Mouse (Mus musculus) lung, embryonic 15.5 days (tissue): ENCODE data around the gene Sectm1a. TPM values are rescaled to one million over a fixed set of nuclear protein-coding genes. Genes with fewer than 3 reads are reported as not detected.

Source experiments
- ATAC-seq: fragments of 200-750 bp; cut with Nextera tagmentation; 2 replicates; pipeline ENCODE4 v1.8.0; 2017; ENCODE audit warnings: moderate number of reproducible peaks, borderline replicate concordance; ENCODE audit not compliant: low FRiP score, low TSS enrichment; ENCODE audit errors: extremely low read depth
- H3K27ac ChIP-seq: fragments of 300-500 bp; sonication (generic); 2 replicates; pipeline ENCODE4 v1.5.1; 2015; ENCODE audit warnings: moderate library complexity, mild to moderate bottlenecking, inconsistent platforms
- H3K27me3 ChIP-seq: fragments of 300-500 bp; sonication (generic); 2 replicates; pipeline ENCODE4 v1.6.1; 2015; ENCODE audit warnings: inconsistent platforms
- H3K36me3 ChIP-seq: fragments of 300-500 bp; sonication (generic); 2 replicates; pipeline ENCODE4 v1.6.1; 2015; ENCODE audit warnings: inconsistent platforms
- H3K4me1 ChIP-seq: fragments of 300-500 bp; sonication (generic); 2 replicates; pipeline ENCODE4 v1.6.1; 2015; ENCODE audit warnings: inconsistent platforms
- H3K4me2 ChIP-seq: fragments of 300-500 bp; sonication (generic); 2 replicates; pipeline ENCODE4 v1.6.1; 2015; ENCODE audit warnings: inconsistent platforms, mild to moderate bottlenecking, moderate library complexity
- H3K4me3 ChIP-seq: fragments of 300-500 bp; sonication (generic); 2 replicates; pipeline ENCODE4 v1.5.1; 2015; ENCODE audit warnings: mild to moderate bottlenecking, inconsistent platforms
- H3K9ac ChIP-seq: fragments of 300-500 bp; sonication (generic); 2 replicates; pipeline ENCODE4 v1.6.1; 2015; ENCODE audit warnings: inconsistent platforms
- H3K9me3 ChIP-seq: fragments of 300-500 bp; sonication (generic); 2 replicates; pipeline ENCODE4 v1.6.1; 2016; ENCODE audit warnings: inconsistent platforms
- WGBS: fragments of 180-500 bp; shearing (Covaris S2); methylation state at CpG from one replicate; pipeline ENCODE4 v1.1.7; 2015; 5-methylcytosine and 5-hydroxymethylcytosine counted together
- polyA plus RNA-seq: library from polyadenylated mRNA; unstranded; fragments of >200 nt; fragmentation: Nextera tagmentation; extraction: Ambion mirVana; gene quantifications from 2 replicates; pipeline ENCODE4 v1.2.1, GENCODE M21; 2015

The Sectm1a gene
- polyA plus RNA-seq, result 0.26 TPM in 1 of 2 replicates, not detected in the other

DNA sequence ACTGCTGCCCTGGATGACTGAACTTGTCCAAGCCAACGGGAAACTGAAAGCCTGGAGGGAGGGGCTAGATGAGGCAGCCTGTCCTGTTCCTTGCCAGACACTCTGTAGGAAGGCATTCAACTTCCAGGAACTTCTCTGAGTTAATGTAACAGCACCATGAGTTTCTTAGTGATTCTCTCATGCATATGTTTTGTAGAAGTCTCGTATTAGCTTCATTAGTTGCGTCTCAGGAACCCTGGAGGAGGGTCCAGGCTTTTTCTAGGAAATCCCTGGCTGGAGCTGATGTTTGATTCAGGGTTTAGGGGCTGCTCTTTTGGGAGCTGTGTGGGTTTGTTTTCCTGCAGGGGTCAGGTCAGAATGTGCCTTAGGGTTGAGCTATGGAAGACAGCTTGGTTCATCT lies at the start of gene Sectm1a:
Gene Sectm1a (minus strand): TSS at position 101 of the 400 bp plus-strand sequence.
- Histone ChIP-seq H3K27me3 (no peaks in the 10 kb centered on the region), H3K9me3 (no peaks in the 10 kb centered on the region), H3K9ac (no peak within 1 kb of the TSS), H3K4me1 (no peaks in the 10 kb centered on the region; the same call in 1 of the 2 replicates), H3K4me3 (no peak within 1 kb of the TSS), H3K27ac (no peak within 1 kb of the TSS), H3K36me3 (no peaks in the 10 kb centered on the region), H3K4me2 (no peak within 1 kb of the TSS)
- WGBS, result 59% methylated on average over 3 of the region's 3 CpGs
- ATAC-seq, result no peak

DNA sequence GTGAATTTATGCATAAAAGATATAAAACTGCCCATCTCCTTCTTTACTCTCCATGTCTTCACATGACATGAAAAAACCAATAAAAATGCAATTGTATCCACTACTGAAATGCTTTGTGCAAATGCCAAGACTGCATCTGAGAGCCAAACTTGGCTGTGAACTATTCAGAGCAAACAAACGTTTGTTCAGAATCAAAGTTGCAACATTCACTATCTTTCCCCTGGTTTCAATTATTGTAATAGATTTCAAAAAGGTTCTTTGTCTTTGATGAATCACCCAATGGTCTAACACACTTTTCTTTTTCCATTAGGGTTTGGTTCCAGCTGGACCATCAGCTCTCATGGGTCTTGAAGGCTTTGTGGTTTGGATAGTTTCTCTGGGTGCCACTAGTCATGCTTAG lies 48.6 kb upstream of the Sectm1a start:
- H3K27me3 ChIP-seq, result no peaks in the 10 kb centered on the region
- ATAC-seq, result no peak
- no peak overlapping the region for H3K27ac ChIP-seq
- WGBS, result 43% methylated on average over 1 of the region's 1 CpGs
- no peak overlapping the region for H3K9ac ChIP-seq
- no peak overlapping the region for H3K4me3 ChIP-seq
- no peaks in the 10 kb centered on the region for H3K9me3 ChIP-seq
- H3K36me3 ChIP-seq, result no peaks in the 10 kb centered on the region
- H3K4me2 ChIP-seq, result no peak overlapping the region
- H3K4me1 ChIP-seq, result no peaks in the 10 kb centered on the region; the same call in 1 of the 2 replicates

DNA sequence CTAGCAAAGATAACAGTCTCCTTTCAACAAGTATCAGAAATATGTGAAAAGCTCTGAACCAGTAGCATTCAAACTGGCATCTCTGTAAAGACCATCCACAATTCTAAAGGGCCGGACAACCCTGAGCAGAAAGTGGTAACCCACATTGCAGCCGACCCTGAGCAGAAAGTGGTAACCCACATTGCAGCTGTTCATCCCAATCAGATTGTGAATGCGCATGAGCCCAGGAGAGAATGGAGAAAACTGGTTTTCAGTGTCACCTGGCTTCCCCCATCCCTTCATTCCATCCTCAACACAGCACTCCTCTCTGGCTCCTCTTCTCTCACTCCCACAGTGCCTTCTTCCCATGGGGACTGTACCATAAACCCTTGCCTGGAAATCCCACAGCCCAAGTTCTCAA lies 46.4 kb upstream of the Sectm1a start:
- Histone ChIP-seq H3K9me3 (no peaks in the 10 kb centered on the region), H3K4me1 (no peaks in the 10 kb centered on the region; the same call in 1 of the 2 replicates), H3K4me3 (no peak overlapping the region), H3K4me2 (no peak overlapping the region), H3K27me3 (no peaks in the 10 kb centered on the region), H3K27ac (no peak overlapping the region), H3K36me3 (no peaks in the 10 kb centered on the region), H3K9ac (no peak overlapping the region)
- 88% methylated on average over 3 of the region's 3 CpGs for WGBS
- no peak for ATAC-seq

DNA sequence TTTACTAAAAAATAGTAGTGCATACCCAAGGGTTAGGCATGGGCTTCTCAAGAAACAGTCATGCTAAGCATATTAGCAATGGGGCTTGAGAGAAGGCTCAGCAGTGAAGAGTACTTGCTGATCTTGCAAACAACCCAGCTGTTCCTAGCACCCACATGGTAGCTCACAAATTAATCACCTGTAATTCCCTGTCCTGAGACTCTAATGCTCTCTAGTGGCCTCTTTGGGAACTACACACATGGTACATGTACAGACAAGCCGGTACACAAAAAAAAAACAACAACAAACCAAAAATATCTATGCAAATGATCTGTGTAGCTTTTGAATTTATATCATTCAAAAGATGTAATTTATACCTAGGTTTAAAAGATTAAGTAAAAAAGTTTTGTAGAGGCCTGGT lies 45.4 kb upstream of the Sectm1a start:
- Histone ChIP-seq H3K36me3 (no peaks in the 10 kb centered on the region), H3K4me3 (no peak overlapping the region), H3K4me2 (no peak overlapping the region), H3K9ac (no peak overlapping the region), H3K4me1 (peaks cover 7% of the 10 kb centered on the region; the same call in 1 of the 2 replicates), H3K27me3 (no peaks in the 10 kb centered on the region), H3K27ac (no peak overlapping the region), H3K9me3 (no peaks in the 10 kb centered on the region)
- WGBS, result 82% methylated on average over 1 of the region's 1 CpGs
- ATAC-seq, result no peak

DNA sequence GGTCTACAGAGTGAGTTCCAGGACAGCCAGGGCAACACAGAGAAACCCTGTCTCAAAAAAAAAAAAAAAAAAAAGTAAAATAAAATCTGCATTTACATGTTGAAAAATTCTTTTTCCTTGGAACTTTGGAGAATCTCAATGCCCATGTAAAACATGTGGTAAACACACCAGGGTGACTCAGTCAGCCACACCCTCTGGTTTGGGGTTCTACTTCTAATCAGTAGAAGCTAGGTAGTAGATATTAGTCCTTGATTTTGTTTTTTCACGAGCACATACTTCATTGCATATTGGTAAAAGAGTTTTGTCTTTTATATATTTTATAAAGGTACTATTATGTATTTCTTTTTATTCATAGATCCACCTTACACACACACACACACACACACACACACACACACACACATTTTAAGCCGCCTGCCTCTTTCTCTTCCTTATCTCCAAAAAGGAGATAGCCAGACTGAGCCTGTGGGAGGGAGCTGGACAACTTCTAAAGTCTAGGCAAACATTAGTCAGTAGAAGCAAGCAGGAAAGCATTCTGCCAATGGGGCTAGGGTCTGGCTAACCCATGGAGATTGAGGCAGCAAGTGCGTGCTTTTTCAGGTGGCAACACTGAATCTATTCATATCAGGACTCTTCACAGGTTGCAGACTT lies 44.6 kb upstream of the Sectm1a start:
- H3K9ac ChIP-seq, result no peak overlapping the region
- no peak for ATAC-seq
- no peaks in the 10 kb centered on the region for H3K36me3 ChIP-seq
- no peak overlapping the region for H3K27ac ChIP-seq
- H3K9me3 ChIP-seq, result no peaks in the 10 kb centered on the region
- no peak overlapping the region for H3K4me3 ChIP-seq
- peaks cover 7% of the 10 kb centered on the region; the same call in 1 of the 2 replicates for H3K4me1 ChIP-seq
- 71% methylated on average over 3 of the region's 3 CpGs for WGBS
- H3K27me3 ChIP-seq, result no peaks in the 10 kb centered on the region
- H3K4me2 ChIP-seq, result no peak overlapping the region

DNA sequence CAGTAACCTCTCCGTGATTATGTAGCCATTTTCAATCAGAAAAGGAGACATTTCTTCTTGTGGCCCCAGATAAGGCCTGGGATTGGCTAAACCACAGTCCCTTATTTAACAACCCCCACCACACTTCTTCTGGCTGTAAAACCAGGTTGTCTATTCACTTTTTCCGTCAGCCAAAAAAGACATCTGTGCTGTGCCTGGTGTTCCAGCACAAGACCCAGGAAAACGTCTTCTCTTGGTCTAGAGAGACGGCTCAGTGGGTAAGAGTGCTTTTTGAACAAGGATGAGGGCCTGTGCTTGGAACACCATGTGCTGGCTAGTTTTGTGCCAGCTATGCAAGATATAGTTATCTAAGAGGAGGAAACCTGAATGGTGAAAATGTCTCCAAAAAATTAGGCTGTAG lies 42.4 kb upstream of the Sectm1a start:
- H3K4me2 ChIP-seq, result no peak overlapping the region
- H3K9me3 ChIP-seq, result no peaks in the 10 kb centered on the region
- no peaks in the 10 kb centered on the region for H3K36me3 ChIP-seq
- H3K9ac ChIP-seq, result no peak overlapping the region
- no peaks in the 10 kb centered on the region for H3K27me3 ChIP-seq
- peaks cover 7% of the 10 kb centered on the region; the same call in 1 of the 2 replicates for H3K4me1 ChIP-seq
- no peak overlapping the region for H3K27ac ChIP-seq
- WGBS, result 86% methylated on average over 4 of the region's 4 CpGs
- H3K4me3 ChIP-seq, result no peak overlapping the region
- no peak for ATAC-seq

DNA sequence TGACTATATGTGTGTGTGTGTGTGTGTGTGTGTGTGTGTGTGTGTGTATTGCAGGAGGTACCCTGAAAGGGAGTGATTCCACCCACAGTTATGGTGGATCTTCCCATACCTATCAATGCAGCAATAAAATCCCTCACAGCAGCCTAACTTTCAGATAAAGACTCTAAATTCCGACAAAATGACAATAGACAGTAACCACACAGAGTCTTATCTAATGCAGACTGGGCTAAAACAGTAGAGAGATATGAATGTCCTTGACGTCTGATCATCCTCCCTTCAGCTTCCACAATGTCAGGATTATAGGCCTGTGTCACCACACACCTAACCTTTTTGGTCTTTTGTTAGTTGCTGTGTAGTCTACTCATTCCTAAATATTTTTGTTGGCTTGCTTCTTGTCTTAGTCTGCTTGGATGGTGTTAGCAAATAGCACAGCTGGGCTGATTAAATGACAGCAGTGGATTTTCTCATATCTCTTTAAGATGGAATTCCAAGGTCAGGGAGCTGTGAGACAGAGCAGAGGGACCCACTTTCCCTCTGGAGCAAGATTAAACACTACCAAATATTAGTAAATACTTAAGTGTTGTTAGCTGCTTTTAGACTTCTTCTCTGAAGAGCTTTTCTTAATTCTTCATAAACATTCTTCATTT lies 41.1 kb upstream of the Sectm1a start:
- Histone ChIP-seq H3K4me1 (peaks cover 7% of the 10 kb centered on the region; the same call in 1 of the 2 replicates), H3K4me3 (no peak overlapping the region), H3K9ac (no peak overlapping the region), H3K27ac (peak overlapping the region; percentile 76), H3K36me3 (no peaks in the 10 kb centered on the region), H3K9me3 (no peaks in the 10 kb centered on the region), H3K4me2 (no peak overlapping the region), H3K27me3 (no peaks in the 10 kb centered on the region)
- peak; percentile 85 for ATAC-seq
- 30% methylated on average over 2 of the region's 2 CpGs for WGBS

DNA sequence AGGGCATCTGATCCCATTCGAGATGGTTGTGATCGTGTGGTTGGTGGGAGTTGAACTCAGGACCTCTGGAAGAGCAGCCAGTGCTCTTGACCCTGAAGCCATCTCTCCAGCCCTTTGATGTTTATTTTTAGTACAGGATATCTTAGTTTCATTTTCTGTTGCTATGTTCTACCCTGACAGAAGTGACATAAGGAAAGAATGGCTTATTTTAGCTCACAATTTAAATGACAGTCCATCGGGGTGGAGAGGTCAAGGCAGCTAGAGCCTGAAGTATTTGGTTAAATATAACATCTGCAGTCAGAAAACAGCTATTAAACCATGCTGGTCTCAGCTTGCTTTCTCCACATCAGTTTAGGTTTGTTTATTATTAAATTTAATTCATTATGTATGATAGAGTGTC lies 40.1 kb upstream of the Sectm1a start:
- no peaks in the 10 kb centered on the region for H3K27me3 ChIP-seq
- H3K9me3 ChIP-seq, result no peaks in the 10 kb centered on the region
- H3K4me3 ChIP-seq, result no peak overlapping the region
- peak; percentile 70 for ATAC-seq
- H3K4me1 ChIP-seq, result peaks cover 7% of the 10 kb centered on the region; the same call in 1 of the 2 replicates
- peak overlapping the region; percentile 78 for H3K27ac ChIP-seq
- 18% methylated on average over 3 of the region's 3 CpGs for WGBS
- H3K9ac ChIP-seq, result no peak overlapping the region
- no peak overlapping the region for H3K4me2 ChIP-seq
- H3K36me3 ChIP-seq, result no peaks in the 10 kb centered on the region

DNA sequence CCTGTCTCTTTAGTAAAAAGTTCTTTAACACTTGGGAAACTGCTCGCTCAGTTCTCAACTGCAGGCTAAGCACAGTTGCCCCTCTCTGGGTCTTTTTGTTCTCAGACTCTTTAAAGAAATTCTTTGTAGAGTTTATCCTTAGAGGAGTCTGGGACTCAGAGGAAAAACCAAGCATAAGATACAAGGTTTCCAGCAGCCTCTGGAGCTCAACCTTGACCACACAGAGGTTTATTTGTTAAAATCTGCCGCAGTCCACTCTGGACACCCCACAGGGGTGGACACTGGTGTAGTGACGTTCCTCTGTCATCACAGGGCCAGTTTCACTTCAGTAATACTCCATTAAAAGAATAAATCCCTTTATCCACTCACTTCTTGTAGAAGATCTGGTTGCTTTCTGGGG lies 37.6 kb upstream of the Sectm1a start, which contains the start of gene Tex19.2:
Gene Tex19.2 (minus strand): TSS at position 101 of the 400 bp plus-strand sequence.
- ATAC-seq, result no peak
- Histone ChIP-seq H3K4me2 (no peak within 1 kb of the TSS), H3K9me3 (no peaks in the 10 kb centered on the region), H3K27ac (no peak within 1 kb of the TSS), H3K4me1 (0 out of 2 replicates have a peak, but pooled peaks cover 7% of the 10 kb centered on the region), H3K27me3 (no peaks in the 10 kb centered on the region), H3K4me3 (no peak within 1 kb of the TSS), H3K36me3 (no peaks in the 10 kb centered on the region), H3K9ac (no peak within 1 kb of the TSS)
- 68% methylated on average over 3 of the region's 3 CpGs for WGBS

DNA sequence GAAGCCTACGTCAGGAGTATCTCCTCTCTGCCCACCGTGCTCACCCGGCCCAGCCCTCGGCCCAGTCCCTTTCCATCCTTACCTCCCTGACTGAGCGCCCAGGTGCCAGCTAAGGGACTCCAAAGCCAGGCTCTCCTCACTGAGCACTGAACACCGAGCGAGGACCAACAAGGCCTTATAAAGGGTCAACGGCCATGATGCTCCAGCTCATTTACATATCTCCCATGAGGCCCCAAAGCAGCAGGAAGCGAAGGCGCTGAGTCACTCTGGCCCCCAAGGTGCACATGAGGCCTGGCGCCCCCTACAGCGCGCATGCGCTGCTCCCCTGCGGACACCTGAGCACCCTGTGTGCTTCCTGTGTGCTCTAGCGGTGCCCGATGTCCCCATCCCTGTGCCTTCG lies 37.1 kb upstream of the Sectm1a start:
- ATAC-seq, result no peak
- Histone ChIP-seq H3K27me3 (no peaks in the 10 kb centered on the region), H3K4me1 (0 out of 2 replicates have a peak, but pooled peaks cover 7% of the 10 kb centered on the region), H3K36me3 (no peaks in the 10 kb centered on the region), H3K4me3 (no peak overlapping the region), H3K9me3 (no peaks in the 10 kb centered on the region), H3K4me2 (no peak overlapping the region), H3K27ac (no peak overlapping the region), H3K9ac (no peak overlapping the region)
- 92% methylated on average over 18 of the region's 18 CpGs for WGBS

DNA sequence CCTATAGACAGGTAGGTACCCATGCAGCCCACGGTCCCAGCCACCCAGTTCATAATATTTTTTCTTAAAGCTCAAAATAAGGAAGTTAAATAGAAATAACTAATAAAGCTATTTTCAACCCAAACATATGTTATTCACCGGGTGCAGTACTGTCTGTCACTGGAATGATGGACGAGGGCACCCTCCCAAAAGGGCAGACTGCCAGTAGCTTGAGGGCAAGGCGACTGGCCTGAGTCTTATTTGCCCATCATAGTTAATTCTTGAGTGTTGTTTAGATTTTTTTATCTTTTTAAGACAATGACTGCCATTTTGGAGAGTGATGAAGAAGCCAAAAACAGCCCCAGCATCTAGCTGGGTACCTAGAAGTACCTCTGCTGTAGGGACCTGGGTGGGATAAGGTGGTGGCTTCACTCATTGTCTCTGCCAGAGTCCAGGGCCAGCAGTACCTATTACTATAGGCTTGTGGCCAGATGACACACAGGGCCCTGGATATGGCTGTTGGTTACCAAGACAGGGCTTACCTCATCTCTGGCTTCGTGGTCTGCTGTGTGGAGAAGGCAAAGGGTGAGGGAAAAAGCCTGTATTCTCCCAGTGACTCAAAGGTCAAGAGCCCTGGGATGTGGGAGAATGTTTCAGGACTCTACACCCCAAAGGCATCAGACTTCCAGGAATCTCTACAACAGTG lies 31.2 kb upstream of the Sectm1a start:
- no peak overlapping the region for H3K4me2 ChIP-seq
- no peaks in the 10 kb centered on the region for H3K27me3 ChIP-seq
- no peaks in the 10 kb centered on the region for H3K36me3 ChIP-seq
- H3K9me3 ChIP-seq, result no peaks in the 10 kb centered on the region
- no peak overlapping the region for H3K27ac ChIP-seq
- H3K4me1 ChIP-seq, result peaks cover 39% of the 10 kb centered on the region
- WGBS, result 57% methylated on average over 5 of the region's 5 CpGs
- H3K4me3 ChIP-seq, result no peak overlapping the region
- H3K9ac ChIP-seq, result no peak overlapping the region
- no peak for ATAC-seq

DNA sequence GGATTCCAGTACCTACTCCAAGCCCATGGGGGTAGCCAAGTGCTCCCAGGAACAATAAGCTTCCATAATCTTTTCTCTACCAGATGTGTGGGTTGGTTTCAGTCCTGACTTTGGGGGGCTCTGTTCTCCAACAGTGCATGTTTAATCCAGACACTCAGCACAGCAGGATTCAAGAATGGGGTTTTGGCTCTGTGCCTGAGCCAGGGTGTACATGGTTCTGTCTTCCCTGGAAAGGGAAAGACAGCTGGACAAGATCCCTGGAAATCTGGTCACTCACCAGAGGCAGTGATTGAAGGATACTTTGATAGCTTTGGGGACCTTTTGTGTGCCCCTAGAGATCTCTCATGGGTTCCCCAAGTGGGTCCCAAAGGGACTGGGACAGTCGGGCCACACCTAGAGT lies 30.6 kb upstream of the Sectm1a start:
- Histone ChIP-seq H3K4me3 (no peak overlapping the region), H3K27ac (no peak overlapping the region), H3K27me3 (no peaks in the 10 kb centered on the region), H3K36me3 (no peaks in the 10 kb centered on the region), H3K4me2 (no peak overlapping the region), H3K4me1 (peaks cover 39% of the 10 kb centered on the region), H3K9ac (no peak overlapping the region), H3K9me3 (no peaks in the 10 kb centered on the region)
- peak; percentile 20; the same call in 1 of the 2 replicates for ATAC-seq
- 72% methylated on average over 1 of the region's 1 CpGs for WGBS
